Mouse (Mus musculus): ENCODE data around the gene Dnal4.

- TF ChIP-seq MYOD1 (IDR thresholded peaks at IDR 0.05; ENCODE audit: control insufficient read depth, insufficient read length, low read depth) (no peak), CTCF (IDR thresholded peaks at IDR 0.05; ENCODE audit: control insufficient read depth, insufficient read depth, insufficient read length) (no peak), USF1 (IDR thresholded peaks at IDR 0.05; ENCODE audit: low read depth) (no peak), MAX (IDR thresholded peaks at IDR 0.05) (no peak)
Observed at GRCm38 (mm10) chr15:79810997-79811396, 33.3 kb upstream of the Dnal4 start.

All from C2C12 (cell line).